In the genomic region with DNA sequence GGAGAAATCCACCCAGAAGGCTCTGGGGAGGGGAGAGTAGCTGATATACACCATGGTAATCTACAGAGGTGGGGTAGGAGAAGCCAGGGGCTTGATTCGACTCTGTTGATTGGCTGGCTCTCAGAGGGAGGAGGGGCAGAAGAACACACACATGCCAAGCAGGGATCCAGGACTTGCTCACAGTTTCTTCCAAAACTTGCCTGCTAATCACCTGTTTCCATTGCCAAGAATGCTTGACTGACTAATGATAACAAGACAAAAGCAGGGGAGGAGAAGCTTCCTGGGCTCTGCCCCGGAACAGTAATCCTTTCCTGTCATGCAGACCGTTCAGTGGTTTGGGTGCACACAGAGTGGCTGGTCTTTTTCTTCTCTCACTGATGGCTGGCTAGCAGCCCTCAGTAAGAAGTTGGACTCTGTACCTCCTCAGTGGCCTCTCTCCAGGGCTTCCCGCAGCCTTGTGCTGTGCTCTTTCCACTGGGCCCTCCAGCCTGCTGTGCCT, we compare ENCODE assay signal across 9 mouse cellular contexts.
DNase-seq lines count a peak whose midpoint lies in the region; ATAC-seq and TF ChIP-seq lines count a peak whose summit lies in the region.
"Had no signal": no experiment of that assay in that cellular context is flagged by ENCODE, and none has a peak within 500 bp of the region (broad histone marks: within the 10 kb centered on the region; RNA-seq: fewer than 3 reads in every experiment).

No protein-coding gene starts in this region.

- H3K9me3 ChIP-seq in hindbrain, embryonic 12.5 days (replicated peaks): no peaks in the 10 kb centered on the region
- H3K9me3 ChIP-seq in hindbrain, embryonic 11.5 days (ENCODE audit: control insufficient read depth, low read length): no peaks in the 10 kb centered on the region
- no peaks in the 10 kb centered on the region for H3K9me3 ChIP-seq in forebrain, embryonic 16.5 days (ENCODE audit: control insufficient read depth, low read length)
- no peaks in the 10 kb centered on the region for H3K9me3 ChIP-seq in hindbrain, embryonic 16.5 days (ENCODE audit: control insufficient read depth, low read length)
- no peaks in the 10 kb centered on the region for H3K9me3 ChIP-seq in lung, postnatal 0 days (ENCODE audit: low read length)
- H3K9me3 ChIP-seq: liver, embryonic 15.5 days had no signal

- H3K27ac ChIP-seq in hindbrain, embryonic 12.5 days: no peak overlapping the region
- no peak overlapping the region for H3K27ac ChIP-seq in hindbrain, embryonic 11.5 days (ENCODE audit: low read depth, low read length)
- H3K27ac ChIP-seq in forebrain, embryonic 16.5 days (ENCODE audit: low read length): no peak overlapping the region
- no peak overlapping the region for H3K27ac ChIP-seq in hindbrain, embryonic 16.5 days (ENCODE audit: low read depth, low read length)
- H3K27ac ChIP-seq in lung, postnatal 0 days (ENCODE audit: low read length): no peak overlapping the region
- H3K27ac ChIP-seq: liver, embryonic 15.5 days had no signal

- H3K4me2 ChIP-seq in hindbrain, embryonic 12.5 days (replicated peaks): no peak overlapping the region
- no peak overlapping the region for H3K4me2 ChIP-seq in hindbrain, embryonic 11.5 days (replicated peaks; ENCODE audit: low read depth, low read length)
- H3K4me2 ChIP-seq in forebrain, embryonic 16.5 days (ENCODE audit: low read length): no peak overlapping the region
- H3K4me2 ChIP-seq in hindbrain, embryonic 16.5 days (ENCODE audit: low read length): no peak overlapping the region
- no peak overlapping the region for H3K4me2 ChIP-seq in lung, postnatal 0 days (replicated peaks; ENCODE audit: low read depth, low read length)
- H3K4me2 ChIP-seq: liver, embryonic 15.5 days had no signal

- no peak overlapping the region for H3K9ac ChIP-seq in hindbrain, embryonic 12.5 days
- H3K9ac ChIP-seq in hindbrain, embryonic 11.5 days (ENCODE audit: low read depth, low read length): no peak overlapping the region
- no peak overlapping the region for H3K9ac ChIP-seq in forebrain, embryonic 16.5 days (replicated peaks; ENCODE audit: low read depth, low read length)
- no peak overlapping the region for H3K9ac ChIP-seq in hindbrain, embryonic 16.5 days (ENCODE audit: low read depth, low read length)
- no peak overlapping the region for H3K9ac ChIP-seq in lung, postnatal 0 days (replicated peaks; ENCODE audit: low read depth)
- H3K9ac ChIP-seq: liver, embryonic 15.5 days had no signal

- H3K36me3 ChIP-seq in hindbrain, embryonic 12.5 days: no peaks in the 10 kb centered on the region
- no peaks in the 10 kb centered on the region for H3K36me3 ChIP-seq in hindbrain, embryonic 11.5 days (ENCODE audit: control insufficient read depth, insufficient read depth, low read length)
- no peaks in the 10 kb centered on the region for H3K36me3 ChIP-seq in forebrain, embryonic 16.5 days (ENCODE audit: control insufficient read depth, insufficient read depth)
- H3K36me3 ChIP-seq in hindbrain, embryonic 16.5 days (ENCODE audit: control insufficient read depth, insufficient read depth, low read length): no peaks in the 10 kb centered on the region
- H3K36me3 ChIP-seq in lung, postnatal 0 days (ENCODE audit: insufficient read depth, low read length): no peaks in the 10 kb centered on the region
- H3K36me3 ChIP-seq: liver, embryonic 15.5 days had no signal

- H3K4me1 ChIP-seq in hindbrain, embryonic 12.5 days: peaks cover 7% of the 10 kb centered on the region
- no peaks in the 10 kb centered on the region for H3K4me1 ChIP-seq in hindbrain, embryonic 11.5 days (replicated peaks; ENCODE audit: control insufficient read depth, insufficient read depth, low read length)
- peaks cover 6% of the 10 kb centered on the region; the same call in 1 of the 2 replicates for H3K4me1 ChIP-seq in forebrain, embryonic 16.5 days (replicated peaks; ENCODE audit: control insufficient read depth, insufficient read depth, low read length)
- no peaks in the 10 kb centered on the region for H3K4me1 ChIP-seq in hindbrain, embryonic 16.5 days (ENCODE audit: control insufficient read depth, insufficient read depth, low read depth, low read length)
- peaks cover 5% of the 10 kb centered on the region; the same call in 1 of the 2 replicates for H3K4me1 ChIP-seq in lung, postnatal 0 days (ENCODE audit: insufficient read depth, low read depth, low read length)
- H3K4me1 ChIP-seq: liver, embryonic 15.5 days had no signal

- 0 out of 2 replicates have a peak, but pooled peaks have one; percentile 35 for ATAC-seq in hindbrain, embryonic 12.5 days (ENCODE audit: low FRiP score)
- no peak for ATAC-seq in hindbrain, embryonic 11.5 days (ENCODE audit: low FRiP score)
- ATAC-seq in forebrain, embryonic 16.5 days: peak; percentile 82
- ATAC-seq in hindbrain, embryonic 16.5 days: peak; percentile 87
- ATAC-seq in lung, postnatal 0 days: peak; percentile 33

- H3K4me3 ChIP-seq in hindbrain, embryonic 12.5 days: no peak overlapping the region
- H3K4me3 ChIP-seq in hindbrain, embryonic 11.5 days (ENCODE audit: low read depth, low read length): no peak overlapping the region
- H3K4me3 ChIP-seq in forebrain, embryonic 16.5 days (replicated peaks; ENCODE audit: low read length): no peak overlapping the region
- no peak overlapping the region for H3K4me3 ChIP-seq in hindbrain, embryonic 16.5 days (ENCODE audit: low read length)
- no peak overlapping the region for H3K4me3 ChIP-seq in lung, postnatal 0 days (ENCODE audit: low read depth, low read length)
- H3K4me3 ChIP-seq: liver, embryonic 15.5 days had no signal

- H3K27me3 ChIP-seq in hindbrain, embryonic 12.5 days: no peaks in the 10 kb centered on the region
- no peaks in the 10 kb centered on the region for H3K27me3 ChIP-seq in hindbrain, embryonic 11.5 days (ENCODE audit: control insufficient read depth, insufficient read depth, low read length)
- no peaks in the 10 kb centered on the region for H3K27me3 ChIP-seq in forebrain, embryonic 16.5 days (replicated peaks; ENCODE audit: control insufficient read depth, insufficient read depth, low read length)
- no peaks in the 10 kb centered on the region for H3K27me3 ChIP-seq in hindbrain, embryonic 16.5 days (replicated peaks; ENCODE audit: control insufficient read depth, insufficient read depth, low read length)
- H3K27me3 ChIP-seq in lung, postnatal 0 days (replicated peaks; ENCODE audit: insufficient read depth, low read length): no peaks in the 10 kb centered on the region
- H3K27me3 ChIP-seq: liver, embryonic 15.5 days had no signal

- no peak for DNase-seq in hindbrain, embryonic 11.5 days (ENCODE audit: low spot score)
- peak; percentile 11 for DNase-seq in lung, postnatal 0 days (ENCODE audit: low spot score)
- no peak for DNase-seq in thymus, postnatal 36 days
- no peak for DNase-seq in layer of hippocampus, adult 18-20 months (ENCODE audit: low spot score in 2 of 2)
- no peak for DNase-seq in embryo, embryonic 11 days

- TF ChIP-seq EP300 in lung, postnatal 0 days (IDR thresholded peaks at IDR 0.05): no peak

- TF ChIP-seq CTCF in lung, postnatal 0 days (IDR thresholded peaks at IDR 0.05): no peak

- 42% methylated on average over 4 of the region's 4 CpGs for WGBS in hindbrain, embryonic 12.5 days
- WGBS in hindbrain, embryonic 11.5 days: 54% methylated on average over 4 of the region's 4 CpGs
- WGBS in forebrain, embryonic 16.5 days: 16% methylated on average over 4 of the region's 4 CpGs
- 22% methylated on average over 4 of the region's 4 CpGs for WGBS in hindbrain, embryonic 16.5 days
- WGBS in lung, postnatal 0 days: 28% methylated on average over 4 of the region's 4 CpGs
